Mouse (Mus musculus): Measurements from ENCODE around the gene Mif4gd.
"Not testable (repeated sequence)": the region's sequence is repeated elsewhere in the genome, so short reads cannot be mapped to it uniquely, and the experiment has no call there.

Mif4gd gene

GRCm38 (mm10) chr11:115612410-115613137 is at the start of gene Mif4gd:
Gene Mif4gd, minus strand, starts transcription at chr11:115612969.
- DNase-seq (ENCODE audit: low read depth, low spot score), result peak; percentile 93

GRCm38 (mm10) chr11:115660376-115660775 is 47.6 kb upstream of the Mif4gd start:
- DNase-seq (ENCODE audit: low read depth, low spot score), result peak; percentile 29

GRCm38 (mm10) chr11:115658521-115658920 is 45.8 kb upstream of the Mif4gd start:
- peak; percentile 39 for DNase-seq (ENCODE audit: low read depth, low spot score)

- DNase-seq (ENCODE audit: low read depth, low spot score), result no peak
Observed at GRCm38 (mm10) chr11:115654128-115654527, 41.4 kb upstream of the Mif4gd start.

- DNase-seq (ENCODE audit: low read depth, low spot score), result no peak
Observed at GRCm38 (mm10) chr11:115653194-115653593, 40.4 kb upstream of the Mif4gd start.

- DNase-seq (ENCODE audit: low read depth, low spot score), result no peak
Observed at GRCm38 (mm10) chr11:115651680-115652079, 38.9 kb upstream of the Mif4gd start.

GRCm38 (mm10) chr11:115649706-115650105 is 36.9 kb upstream of the Mif4gd start:
- no peak for DNase-seq (ENCODE audit: low read depth, low spot score)

GRCm38 (mm10) chr11:115647459-115647858 is 34.7 kb upstream of the Mif4gd start:
- peak; percentile 84 for DNase-seq (ENCODE audit: low read depth, low spot score)

GRCm38 (mm10) chr11:115646439-115646838 is 33.7 kb upstream of the Mif4gd start:
- peak; percentile 69 for DNase-seq (ENCODE audit: low read depth, low spot score)

- DNase-seq (ENCODE audit: low read depth, low spot score), result not testable (repeated sequence)
Observed at GRCm38 (mm10) chr11:115645498-115645897, 32.7 kb upstream of the Mif4gd start.

- DNase-seq (ENCODE audit: low read depth, low spot score), result no peak
Observed at GRCm38 (mm10) chr11:115644308-115644707, 31.5 kb upstream of the Mif4gd start.

- peak; percentile 87 for DNase-seq (ENCODE audit: low read depth, low spot score)
Observed at GRCm38 (mm10) chr11:115643265-115643664, 30.5 kb upstream of the Mif4gd start.

- DNase-seq (ENCODE audit: low read depth, low spot score), result no peak
Observed at GRCm38 (mm10) chr11:115642705-115643104, 29.9 kb upstream of the Mif4gd start.

GRCm38 (mm10) chr11:115641664-115642036 is 28.9 kb upstream of the Mif4gd start:
- peak; percentile 29 for DNase-seq (ENCODE audit: low read depth, low spot score)

- peak; percentile 94 for DNase-seq (ENCODE audit: low read depth, low spot score)
Observed at GRCm38 (mm10) chr11:115640978-115641663, 28.4 kb upstream of the Mif4gd start.

GRCm38 (mm10) chr11:115640311-115640828 is 27.6 kb upstream of the Mif4gd start:
- DNase-seq (ENCODE audit: low read depth, low spot score), result peak; percentile 38

GRCm38 (mm10) chr11:115639540-115639939 is 26.8 kb upstream of the Mif4gd start:
- DNase-seq (ENCODE audit: low read depth, low spot score), result no peak

- DNase-seq (ENCODE audit: low read depth, low spot score), result peak; percentile 49
Observed at GRCm38 (mm10) chr11:115638498-115639409, 26.0 kb upstream of the Mif4gd start.

- DNase-seq (ENCODE audit: low read depth, low spot score), result no peak
Observed at GRCm38 (mm10) chr11:115636960-115637359, 24.2 kb upstream of the Mif4gd start.

- no peak for DNase-seq (ENCODE audit: low read depth, low spot score)
Observed at GRCm38 (mm10) chr11:115635484-115635883, 22.7 kb upstream of the Mif4gd start.

- DNase-seq (ENCODE audit: low read depth, low spot score), result no peak
Observed at GRCm38 (mm10) chr11:115635041-115635440, 22.3 kb upstream of the Mif4gd start.

GRCm38 (mm10) chr11:115634109-115634508 is 21.3 kb upstream of the Mif4gd start:
- DNase-seq (ENCODE audit: low read depth, low spot score), result no peak

Data from CD4-positive helper T cell, adult 2 months (primary cell).